Mouse (Mus musculus): ENCODE results near the gene Wdtc1. TPM values are rescaled to one million over a fixed set of nuclear protein-coding genes. Genes with fewer than 3 reads are reported as not detected.

The Wdtc1 gene
- total RNA-seq, 1 experiment from 2014 or later = 10.9 TPM

Other genes starting within 250 kb of the Wdtc1 start
- gene Wasf2, start 223.0 kb downstream of the Wdtc1 start, total RNA-seq (2017) = 66.9 to 107 TPM (median 85.9 TPM) in 3 replicates
- gene Cd164l2, start 141.3 kb downstream of the Wdtc1 start, total RNA-seq (2017) = not detected in 3 replicates
- not detected in 3 replicates for gene Gpr3, start 140.9 kb downstream of the Wdtc1 start, total RNA-seq (2017)
- gene Map3k6, start 112.7 kb downstream of the Wdtc1 start, total RNA-seq (2017) = 0.87 to 12.3 TPM (median 3.8 TPM) in 3 replicates
- gene Sytl1, start 90.4 kb downstream of the Wdtc1 start, total RNA-seq (2017) = 1.4 to 7.1 TPM (median 4.4 TPM) in 3 replicates
- 13.8 to 25.7 TPM (median 19.1 TPM) in 3 replicates for gene Tmem222, start 75.7 kb downstream of the Wdtc1 start, total RNA-seq (2017)
- 7.0 to 24.9 TPM (median 10.2 TPM) in 3 replicates for gene Slc9a1, start 16.2 kb upstream of the Wdtc1 start, total RNA-seq (2017)
- not detected in 3 replicates for gene Tent5b, start 126.7 kb upstream of the Wdtc1 start, total RNA-seq (2017)
- not detected in 3 replicates for gene Trnp1, start 145.1 kb upstream of the Wdtc1 start, total RNA-seq (2017)
- not detected in 3 replicates for gene Kdf1, start 165.5 kb upstream of the Wdtc1 start, total RNA-seq (2017)
- 88.6 to 116 TPM (median 99.8 TPM) in 3 replicates for gene Nudc, start 192.5 kb upstream of the Wdtc1 start, total RNA-seq (2017)
- not detected in 3 replicates for gene Nr0b2, start 199.9 kb upstream of the Wdtc1 start, total RNA-seq (2017)
- gene Gpatch3, start 221.3 kb upstream of the Wdtc1 start, total RNA-seq (2017) = 30.9 to 41.9 TPM (median 32.6 TPM) in 3 replicates
- 6.9 to 18.7 TPM (median 16.5 TPM) in 3 replicates for gene Gpn2, start 230.9 kb upstream of the Wdtc1 start, total RNA-seq (2017)
- gene Sfn, start 248.7 kb upstream of the Wdtc1 start, total RNA-seq (2017) = 6.3 to 20.1 TPM (median 7.1 TPM) in 3 replicates

Data from monocyte, adult 5-6 weeks (primary cell).